Mouse (Mus musculus) testis, adult 2 months (tissue): ENCODE measurements at regions not wholly inside any gene's neighbourhood (a gene's known extent, or its start where the extent isn't known, plus 50 kb on each side); places are given as distances from the start of the nearest gene placed in this dataset.

ENCODE experiments used
- H3K27ac ChIP-seq: fragments of 200-500 bp; 2 replicates; pipeline ENCODE4 v1.5.1; 2012; ENCODE audit warnings: low read depth, low read length; ENCODE audit not compliant: control insufficient read depth, insufficient read depth
- H3K27me3 ChIP-seq: fragments of 200-500 bp; 2 replicates; pipeline ENCODE4 v1.6.1; 2012; ENCODE audit warnings: mild to moderate bottlenecking, low read length, moderate library complexity; ENCODE audit not compliant: control insufficient read depth, insufficient read depth
- H3K36me3 ChIP-seq: fragments of 200-500 bp; 2 replicates; pipeline ENCODE4 v1.6.1; 2012; ENCODE audit warnings: mild to moderate bottlenecking, low read length; ENCODE audit not compliant: control insufficient read depth, insufficient read depth
- H3K4me1 ChIP-seq: fragments of 200-500 bp; 2 replicates; pipeline ENCODE4 v1.6.1; 2012; ENCODE audit warnings: low read length; ENCODE audit not compliant: control insufficient read depth, insufficient read depth
- H3K4me3 ChIP-seq: fragments of 200-500 bp; 2 replicates; pipeline ENCODE4 v1.5.1; 2012; ENCODE audit warnings: low read depth, mild to moderate bottlenecking, low read length, moderate library complexity, mixed read lengths; ENCODE audit not compliant: control insufficient read depth
- CTCF ChIP-seq: fragments of 200-500 bp; IDR thresholded peaks from 2 replicates; pipeline ENCODE4 v1.5.1; 2012; ENCODE audit warnings: low read depth, mild to moderate bottlenecking, inconsistent platforms, low read length, moderate library complexity; ENCODE audit not compliant: control insufficient read depth, insufficient read depth, insufficient replicate concordance
- POLR2A ChIP-seq: fragments of 200-500 bp; IDR thresholded peaks from 2 replicates; pipeline ENCODE4 v1.6.1; 2012; ENCODE audit warnings: low read depth, mild to moderate bottlenecking, inconsistent platforms, low read length, moderate library complexity; ENCODE audit not compliant: control insufficient read depth

GRCm38 (mm10) chr11:52552860-52553259, 156.6 kb downstream of the 9530068E07Rik start:
- H3K36me3 ChIP-seq: no peaks in the 10 kb centered on the region
- TF ChIP-seq CTCF (no peak), POLR2A (no peak)
- H3K27me3 ChIP-seq: no peaks in the 10 kb centered on the region
- H3K4me1 ChIP-seq: no peaks in the 10 kb centered on the region
- H3K27ac ChIP-seq: no peak overlapping the region
- H3K4me3 ChIP-seq: no peak overlapping the region

DNA sequence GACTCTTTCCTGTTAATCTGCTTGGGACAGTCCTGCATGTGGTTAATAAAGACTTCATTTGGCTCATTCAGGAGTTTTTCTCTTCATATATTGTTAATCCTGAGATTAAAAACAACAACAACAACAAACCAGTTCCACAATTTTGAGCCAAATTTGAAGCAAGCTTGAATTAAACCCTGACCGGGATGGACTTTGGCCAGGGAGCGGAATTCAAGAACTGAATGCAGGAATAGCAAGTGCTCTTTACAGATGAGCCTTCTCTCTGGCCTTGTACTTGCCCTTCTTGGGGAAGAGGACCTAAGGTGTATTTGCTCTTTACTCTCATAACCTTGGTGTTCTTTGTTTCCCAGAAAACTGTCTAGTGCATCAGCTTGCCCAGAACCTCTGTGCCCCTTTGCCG, 161.6 kb downstream of the 9530068E07Rik start:
- TF ChIP-seq POLR2A (no peak), CTCF (no peak)
- no peaks in the 10 kb centered on the region for H3K27me3 ChIP-seq

DNA sequence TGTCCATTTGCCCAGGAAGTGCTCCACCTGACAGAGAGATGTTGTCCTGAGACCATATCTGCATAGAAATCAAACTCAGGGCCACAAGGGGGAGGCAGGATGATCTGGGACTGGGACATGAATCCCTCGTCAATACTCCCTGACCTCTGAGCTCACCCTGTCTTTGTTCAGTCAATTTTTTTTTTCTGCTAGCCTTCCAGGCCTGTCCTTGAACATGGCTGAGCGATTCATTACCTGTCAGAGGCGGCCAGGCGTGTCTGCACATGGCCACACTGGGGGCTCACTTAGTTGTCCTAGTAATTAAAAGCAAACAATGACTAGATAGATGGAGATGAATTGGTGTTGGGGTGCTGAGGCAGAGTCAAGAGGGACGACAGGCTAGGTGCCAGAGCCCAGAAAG, 162.6 kb downstream of the 9530068E07Rik start:
- no peaks in the 10 kb centered on the region for H3K36me3 ChIP-seq
- H3K27ac ChIP-seq: no peak overlapping the region
- no peaks in the 10 kb centered on the region; the same call in 1 of the 2 replicates for H3K4me1 ChIP-seq
- H3K4me3 ChIP-seq: no peak overlapping the region
- TF ChIP-seq CTCF (no peak), POLR2A (no peak)
- H3K27me3 ChIP-seq: no peaks in the 10 kb centered on the region

More for the DNA sequence above, 161.6 kb downstream of the 9530068E07Rik start:
- H3K4me1 ChIP-seq: no peaks in the 10 kb centered on the region; the same call in 1 of the 2 replicates
- no peak overlapping the region for H3K27ac ChIP-seq
- no peak overlapping the region for H3K4me3 ChIP-seq
- no peaks in the 10 kb centered on the region for H3K36me3 ChIP-seq

DNA sequence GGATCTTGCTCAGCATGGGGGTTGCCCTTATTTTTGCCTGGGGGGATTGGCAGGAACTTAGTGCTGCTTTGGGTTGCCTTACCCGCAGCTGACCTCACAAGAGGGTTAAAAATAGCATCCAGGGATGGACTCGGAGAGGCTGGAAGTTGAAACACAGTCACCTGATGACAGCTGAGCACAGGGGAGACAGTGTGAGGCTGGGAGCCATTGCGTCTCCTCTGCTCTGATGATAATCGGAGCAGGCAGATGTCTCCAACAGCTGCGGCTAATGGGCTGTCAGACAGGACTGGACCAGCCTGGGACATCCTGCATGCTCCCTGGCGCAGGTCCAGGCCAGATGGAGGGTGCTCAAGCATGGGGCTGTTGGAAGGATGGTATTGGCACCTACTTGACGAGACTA, 165.1 kb downstream of the 9530068E07Rik start:
- no peak for TF ChIP-seq POLR2A
- TF ChIP-seq CTCF: no peak
- no peak overlapping the region for H3K27ac ChIP-seq
- H3K4me3 ChIP-seq: no peak overlapping the region
- no peaks in the 10 kb centered on the region; the same call in 1 of the 2 replicates for H3K4me1 ChIP-seq
- H3K27me3 ChIP-seq: no peaks in the 10 kb centered on the region
- no peaks in the 10 kb centered on the region for H3K36me3 ChIP-seq

DNA sequence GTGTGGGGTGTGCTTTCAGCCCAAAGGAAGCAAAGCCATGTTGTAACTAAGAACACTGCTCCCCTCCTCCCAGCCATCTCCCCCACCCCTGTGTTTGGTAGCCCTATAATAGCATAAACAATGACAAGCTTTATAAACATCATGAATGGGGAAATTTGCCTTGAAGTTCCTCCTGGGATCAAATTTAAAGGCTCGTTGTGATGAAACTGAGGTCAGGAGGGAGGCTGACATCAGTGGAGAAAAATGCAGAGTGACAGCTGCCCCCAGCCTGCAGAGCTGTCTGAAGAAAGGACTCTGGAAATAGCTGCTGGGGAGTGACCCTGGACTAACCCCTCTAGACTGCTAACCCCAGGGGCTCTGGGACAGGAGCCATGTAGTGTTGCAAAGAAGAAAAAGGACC, 169.2 kb downstream of the 9530068E07Rik start:
- Histone ChIP-seq H3K4me3 (no peak overlapping the region), H3K36me3 (no peaks in the 10 kb centered on the region), H3K27ac (no peak overlapping the region), H3K27me3 (no peaks in the 10 kb centered on the region), H3K4me1 (no peaks in the 10 kb centered on the region; the same call in 1 of the 2 replicates)
- no peak for TF ChIP-seq POLR2A
- no peak for TF ChIP-seq CTCF

- Histone ChIP-seq H3K4me3 (no peak overlapping the region), H3K4me1 (no peaks in the 10 kb centered on the region; the same call in 1 of the 2 replicates), H3K27me3 (no peaks in the 10 kb centered on the region), H3K27ac (no peak overlapping the region), H3K36me3 (no peaks in the 10 kb centered on the region)
- TF ChIP-seq CTCF (no peak), POLR2A (no peak)
These were observed 169.8 kb downstream of the 9530068E07Rik start for GRCm38 (mm10) chr11:52566026-52566425.

DNA sequence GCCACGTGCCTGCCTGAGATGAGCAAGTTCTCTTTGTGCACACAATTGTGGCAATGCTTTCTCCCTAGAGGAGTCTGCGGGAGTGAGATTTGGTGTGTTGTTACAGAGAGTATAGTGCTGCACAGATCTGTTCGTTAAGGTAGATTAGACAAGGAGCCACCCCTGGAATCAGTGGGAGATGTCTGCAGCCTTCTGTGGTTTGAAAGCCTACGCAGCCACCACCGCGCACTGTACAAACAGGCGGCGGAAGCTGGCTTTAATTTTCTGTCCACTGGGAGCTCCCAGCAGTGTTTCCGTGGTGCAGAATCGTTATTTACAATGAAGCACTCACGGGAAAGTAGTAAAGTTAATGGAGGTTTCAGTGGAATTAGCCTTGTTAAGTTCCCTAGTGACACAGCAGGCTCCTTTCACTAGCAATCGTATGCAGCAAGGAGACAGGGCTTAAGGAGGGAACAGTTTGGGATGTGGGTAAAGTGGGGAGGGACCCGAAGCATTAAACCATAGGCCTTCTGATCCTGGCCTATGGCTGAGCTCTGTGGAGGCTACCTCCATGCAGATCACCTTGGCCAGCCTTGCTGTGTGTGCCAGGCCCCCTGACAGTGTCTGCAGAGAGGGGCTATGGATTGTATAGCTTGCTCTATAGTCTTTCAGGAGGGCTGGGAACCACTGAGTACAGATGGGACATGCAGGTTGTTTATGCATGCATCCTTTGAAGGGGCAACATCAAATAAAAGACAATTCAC, 171.9 kb downstream of the 9530068E07Rik start:
- Histone ChIP-seq H3K27ac (no peak overlapping the region), H3K36me3 (no peaks in the 10 kb centered on the region), H3K4me1 (no peaks in the 10 kb centered on the region), H3K27me3 (no peaks in the 10 kb centered on the region), H3K4me3 (no peak overlapping the region)
- TF ChIP-seq CTCF: no peak
- TF ChIP-seq POLR2A: no peak
